Mouse (Mus musculus): ENCODE results near the gene Tspear. TPM values are rescaled to one million over a fixed set of nuclear protein-coding genes. Genes with fewer than 3 reads are reported as not detected.

Gene Tspear
- polyA plus RNA-seq, 1 experiment from 2014 or later: 0.38 TPM

GRCm38 (mm10) chr10:77867546-77867945 lies 181.2 kb downstream of the Tspear start:
- Histone ChIP-seq H3K9ac (ENCODE audit: low read length) (no peak overlapping the region), H3K27me3 (ENCODE audit: control insufficient read depth, insufficient read depth, low read depth, low read length) (no peaks in the 10 kb centered on the region), H3K36me3 (ENCODE audit: control insufficient read depth, insufficient read depth, low read length) (no peaks in the 10 kb centered on the region), H3K4me3 (ENCODE audit: low read length) (no peak overlapping the region), H3K9me3 (ENCODE audit: control insufficient read depth, low read length) (no peaks in the 10 kb centered on the region), H3K27ac (ENCODE audit: low read length) (no peak overlapping the region), H3K4me1 (replicated peaks; ENCODE audit: control insufficient read depth, insufficient read depth, low read length) (no peaks in the 10 kb centered on the region; the same call in 1 of the 2 replicates), H3K4me2 (ENCODE audit: low read depth, low read length) (no peak overlapping the region)
- 7% methylated on average over 1 of the region's 1 CpGs for WGBS
- no peak for ATAC-seq (ENCODE audit: low read depth)

DNA sequence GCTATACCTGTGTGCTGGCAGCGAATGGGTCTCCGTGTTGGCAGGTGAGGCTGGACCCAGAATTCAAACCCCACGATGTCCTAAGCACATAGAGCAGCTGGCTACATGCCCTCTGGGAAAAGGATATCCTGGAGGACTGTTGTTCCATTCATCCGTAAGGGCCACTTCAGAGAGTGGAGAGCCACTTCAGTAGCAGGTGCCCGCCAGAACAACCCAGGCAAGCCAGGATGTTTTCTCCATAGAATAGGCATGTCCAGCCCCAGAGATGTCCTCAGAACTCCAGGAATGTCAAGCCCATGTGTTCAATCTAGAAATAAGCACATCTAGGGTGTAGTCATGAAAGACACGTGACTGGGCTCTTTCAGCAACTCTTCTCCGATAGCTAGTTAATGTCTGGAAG lies 183.3 kb downstream of the Tspear start:
- Histone ChIP-seq H3K9ac (ENCODE audit: low read length) (no peak overlapping the region), H3K4me3 (ENCODE audit: low read length) (no peak overlapping the region), H3K4me2 (ENCODE audit: low read depth, low read length) (no peak overlapping the region), H3K27ac (ENCODE audit: low read length) (no peak overlapping the region), H3K9me3 (ENCODE audit: control insufficient read depth, low read length) (no peaks in the 10 kb centered on the region), H3K36me3 (ENCODE audit: control insufficient read depth, insufficient read depth, low read length) (no peaks in the 10 kb centered on the region), H3K27me3 (ENCODE audit: control insufficient read depth, insufficient read depth, low read depth, low read length) (no peaks in the 10 kb centered on the region), H3K4me1 (replicated peaks; ENCODE audit: control insufficient read depth, insufficient read depth, low read length) (no peaks in the 10 kb centered on the region; the same call in 1 of the 2 replicates)
- ATAC-seq (ENCODE audit: low read depth): peak; percentile 89
- 57% methylated on average over 7 of the region's 7 CpGs for WGBS

DNA sequence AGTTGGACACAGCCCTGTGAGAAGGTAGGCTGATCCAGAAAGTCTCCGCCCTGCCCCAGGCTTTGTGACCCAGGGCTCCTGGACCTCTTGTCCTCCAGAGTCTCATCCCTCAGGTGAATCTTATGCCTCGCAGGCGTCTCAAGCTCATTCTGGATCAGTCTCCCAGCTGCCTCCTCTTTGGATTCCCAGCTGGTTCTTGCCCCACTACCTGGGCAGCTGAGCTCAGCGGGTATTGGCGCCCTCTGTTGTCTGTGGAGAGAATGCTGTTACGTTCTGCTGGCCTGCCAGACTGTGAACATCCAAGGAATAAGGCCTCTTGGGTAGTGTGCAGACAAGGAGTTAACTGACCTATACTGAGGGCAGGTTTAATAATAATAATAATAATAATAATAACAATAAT lies 192.6 kb downstream of the Tspear start:
- Histone ChIP-seq H3K27ac (ENCODE audit: low read length) (no peak overlapping the region), H3K4me2 (ENCODE audit: low read depth, low read length) (no peak overlapping the region), H3K9ac (ENCODE audit: low read length) (no peak overlapping the region), H3K36me3 (ENCODE audit: control insufficient read depth, insufficient read depth, low read length) (no peaks in the 10 kb centered on the region), H3K4me1 (replicated peaks; ENCODE audit: control insufficient read depth, insufficient read depth, low read length) (0 out of 2 replicates have a peak, but pooled peaks cover 2% of the 10 kb centered on the region), H3K4me3 (ENCODE audit: low read length) (no peak overlapping the region), H3K9me3 (ENCODE audit: control insufficient read depth, low read length) (no peaks in the 10 kb centered on the region), H3K27me3 (ENCODE audit: control insufficient read depth, insufficient read depth, low read depth, low read length) (no peaks in the 10 kb centered on the region)
- ATAC-seq (ENCODE audit: low read depth): no peak
- 59% methylated on average over 6 of the region's 6 CpGs for WGBS

- H3K36me3 ChIP-seq (ENCODE audit: control insufficient read depth, insufficient read depth, low read length): no peaks in the 10 kb centered on the region
- H3K27ac ChIP-seq (ENCODE audit: low read length): no peak overlapping the region
- H3K4me2 ChIP-seq (ENCODE audit: low read depth, low read length): no peak overlapping the region
- no peak overlapping the region for H3K9ac ChIP-seq (ENCODE audit: low read length)
- H3K4me3 ChIP-seq (ENCODE audit: low read length): no peak overlapping the region
- no peaks in the 10 kb centered on the region for H3K27me3 ChIP-seq (ENCODE audit: control insufficient read depth, insufficient read depth, low read depth, low read length)
- ATAC-seq (ENCODE audit: low read depth): no peak
- 79% methylated on average over 3 of the region's 3 CpGs for WGBS
- H3K9me3 ChIP-seq (ENCODE audit: control insufficient read depth, low read length): no peaks in the 10 kb centered on the region
- no peaks in the 10 kb centered on the region for H3K4me1 ChIP-seq (replicated peaks; ENCODE audit: control insufficient read depth, insufficient read depth, low read length)
These were observed 193.9 kb downstream of the Tspear start for GRCm38 (mm10) chr10:77880305-77880704.

DNA sequence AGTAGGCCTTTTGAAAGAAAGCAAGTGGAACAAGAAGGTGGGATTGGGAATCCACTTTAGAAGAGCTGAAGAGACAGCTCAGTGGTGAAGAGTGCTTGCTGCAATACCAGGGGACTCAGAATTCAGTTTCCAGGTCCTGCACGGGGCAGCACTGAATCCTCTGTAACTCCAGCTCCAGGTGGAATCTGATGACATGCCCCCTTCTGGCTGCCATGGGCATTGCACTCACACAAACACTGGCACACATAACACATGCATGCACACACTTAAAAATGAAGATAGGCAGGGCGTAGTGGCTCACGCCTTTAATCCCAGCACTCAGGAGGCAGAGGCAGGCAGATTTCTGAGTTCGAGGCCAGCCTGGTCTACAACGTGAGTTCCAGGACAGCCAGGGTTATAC lies 196.2 kb downstream of the Tspear start:
- Histone ChIP-seq H3K9me3 (ENCODE audit: control insufficient read depth, low read length) (no peaks in the 10 kb centered on the region), H3K4me2 (ENCODE audit: low read depth, low read length) (no peak overlapping the region), H3K9ac (ENCODE audit: low read length) (no peak overlapping the region), H3K4me1 (replicated peaks; ENCODE audit: control insufficient read depth, insufficient read depth, low read length) (no peaks in the 10 kb centered on the region), H3K27ac (ENCODE audit: low read length) (no peak overlapping the region), H3K27me3 (ENCODE audit: control insufficient read depth, insufficient read depth, low read depth, low read length) (no peaks in the 10 kb centered on the region), H3K4me3 (ENCODE audit: low read length) (no peak overlapping the region), H3K36me3 (ENCODE audit: control insufficient read depth, insufficient read depth, low read length) (no peaks in the 10 kb centered on the region)
- WGBS: 82% methylated on average over 5 of the region's 5 CpGs
- no peak for ATAC-seq (ENCODE audit: low read depth)

- H3K9ac ChIP-seq (ENCODE audit: low read length): no peak overlapping the region
- H3K27ac ChIP-seq (ENCODE audit: low read length): no peak overlapping the region
- ATAC-seq (ENCODE audit: low read depth): no peak
- WGBS: 47% methylated on average over 12 of the region's 12 CpGs
- no peak overlapping the region for H3K4me3 ChIP-seq (ENCODE audit: low read length)
- H3K27me3 ChIP-seq (ENCODE audit: control insufficient read depth, insufficient read depth, low read depth, low read length): no peaks in the 10 kb centered on the region
- H3K4me1 ChIP-seq (replicated peaks; ENCODE audit: control insufficient read depth, insufficient read depth, low read length): no peaks in the 10 kb centered on the region
- no peak overlapping the region for H3K4me2 ChIP-seq (ENCODE audit: low read depth, low read length)
- no peaks in the 10 kb centered on the region for H3K36me3 ChIP-seq (ENCODE audit: control insufficient read depth, insufficient read depth, low read length)
- H3K9me3 ChIP-seq (ENCODE audit: control insufficient read depth, low read length): no peaks in the 10 kb centered on the region
These were observed 199.8 kb downstream of the Tspear start for GRCm38 (mm10) chr10:77886007-77886747.

DNA sequence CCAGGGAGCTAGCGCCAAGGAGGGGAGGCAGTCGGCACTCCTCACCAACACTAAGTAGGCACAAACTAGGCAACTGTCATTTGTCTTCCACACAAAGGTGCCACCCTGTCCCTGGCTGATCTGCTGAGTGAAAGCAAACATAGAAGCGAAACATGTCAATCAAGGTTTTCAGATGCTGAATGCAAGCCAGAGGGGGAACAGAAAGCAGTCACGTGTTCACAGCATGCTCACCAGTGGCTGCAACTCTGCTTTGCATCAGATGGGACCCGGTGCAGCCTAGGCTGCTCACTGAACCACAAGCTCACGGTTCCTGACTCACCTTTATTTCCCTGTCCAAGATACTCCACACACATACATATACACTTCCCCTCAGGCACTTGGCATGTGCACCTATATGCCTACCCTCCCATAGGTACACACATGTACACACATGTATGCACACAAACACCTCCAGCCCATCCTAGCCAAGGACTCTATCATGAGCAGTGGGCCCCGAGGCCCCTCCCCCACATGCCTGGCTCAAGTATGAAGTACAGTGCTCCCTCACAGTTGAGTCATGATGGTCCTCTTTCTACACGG lies 204.7 kb downstream of the Tspear start:
- H3K9ac ChIP-seq (ENCODE audit: low read length): no peak overlapping the region
- H3K4me1 ChIP-seq (replicated peaks; ENCODE audit: control insufficient read depth, insufficient read depth, low read length): no peaks in the 10 kb centered on the region
- no peaks in the 10 kb centered on the region for H3K36me3 ChIP-seq (ENCODE audit: control insufficient read depth, insufficient read depth, low read length)
- H3K27ac ChIP-seq (ENCODE audit: low read length): no peak overlapping the region
- H3K4me2 ChIP-seq (ENCODE audit: low read depth, low read length): no peak overlapping the region
- WGBS: 77% methylated on average over 8 of the region's 8 CpGs
- H3K4me3 ChIP-seq (ENCODE audit: low read length): no peak overlapping the region
- no peaks in the 10 kb centered on the region for H3K27me3 ChIP-seq (ENCODE audit: control insufficient read depth, insufficient read depth, low read depth, low read length)
- H3K9me3 ChIP-seq (ENCODE audit: control insufficient read depth, low read length): no peaks in the 10 kb centered on the region
- no peak for ATAC-seq (ENCODE audit: low read depth)

DNA sequence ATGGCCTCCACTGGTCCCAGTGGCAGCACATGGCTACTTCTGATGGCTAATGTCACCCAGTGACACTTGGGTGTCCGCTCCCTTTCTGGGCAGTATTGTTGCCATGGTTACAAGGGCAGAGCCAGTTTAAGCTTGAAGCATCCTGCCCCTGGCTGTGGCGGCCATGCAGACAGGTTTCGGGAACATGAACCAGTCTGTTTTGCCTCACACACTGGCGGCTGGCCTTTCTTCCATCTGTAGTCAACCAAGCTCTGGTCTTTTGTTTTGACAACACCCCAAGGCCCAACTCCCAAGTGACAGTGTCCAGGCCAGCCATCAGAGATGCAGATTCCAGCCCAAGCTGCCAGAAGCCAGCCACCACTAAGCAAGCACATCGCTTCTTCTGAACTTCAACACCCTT lies 209.2 kb downstream of the Tspear start:
- no peak for ATAC-seq (ENCODE audit: low read depth)
- Histone ChIP-seq H3K9ac (ENCODE audit: low read length) (no peak overlapping the region), H3K9me3 (ENCODE audit: control insufficient read depth, low read length) (no peaks in the 10 kb centered on the region), H3K36me3 (ENCODE audit: control insufficient read depth, insufficient read depth, low read length) (no peaks in the 10 kb centered on the region), H3K4me3 (ENCODE audit: low read length) (no peak overlapping the region), H3K27ac (ENCODE audit: low read length) (no peak overlapping the region), H3K4me1 (replicated peaks; ENCODE audit: control insufficient read depth, insufficient read depth, low read length) (no peaks in the 10 kb centered on the region), H3K27me3 (ENCODE audit: control insufficient read depth, insufficient read depth, low read depth, low read length) (no peaks in the 10 kb centered on the region), H3K4me2 (ENCODE audit: low read depth, low read length) (no peak overlapping the region)
- WGBS: 49% methylated on average over 5 of the region's 5 CpGs

GRCm38 (mm10) chr10:77900126-77900525 lies 213.8 kb downstream of the Tspear start:
- Histone ChIP-seq H3K9me3 (ENCODE audit: control insufficient read depth, low read length) (no peaks in the 10 kb centered on the region), H3K4me2 (ENCODE audit: low read depth, low read length) (no peak overlapping the region), H3K27ac (ENCODE audit: low read length) (no peak overlapping the region), H3K27me3 (ENCODE audit: control insufficient read depth, insufficient read depth, low read depth, low read length) (no peaks in the 10 kb centered on the region), H3K4me1 (replicated peaks; ENCODE audit: control insufficient read depth, insufficient read depth, low read length) (peaks cover 12% of the 10 kb centered on the region), H3K9ac (ENCODE audit: low read length) (no peak overlapping the region), H3K36me3 (ENCODE audit: control insufficient read depth, insufficient read depth, low read length) (no peaks in the 10 kb centered on the region), H3K4me3 (ENCODE audit: low read length) (no peak overlapping the region)
- ATAC-seq (ENCODE audit: low read depth): no peak
- 64% methylated on average over 7 of the region's 7 CpGs for WGBS
